Mouse (Mus musculus) midbrain, embryonic 16.5 days (tissue): ENCODE data around the gene Btn2a2. TPM values are rescaled to one million over a fixed set of nuclear protein-coding genes. Genes with fewer than 3 reads are reported as not detected.
A peak's percentile ranks its signal among the peaks of the same experiment; 100 is the strongest.

Source experiments
- ATAC-seq: fragments of 200-750 bp; cut with Nextera tagmentation; 2 replicates; pipeline ENCODE4 v1.8.0; 2017; ENCODE audit warnings: moderate TSS enrichment
- H3K27ac ChIP-seq: fragments of 300-500 bp; sonication (generic); 2 replicates; pipeline ENCODE4 v1.5.1; 2014; ENCODE audit warnings: mild to moderate bottlenecking, low read length, mixed read lengths
- H3K27me3 ChIP-seq: fragments of 300-500 bp; sonication (generic); 2 replicates; pipeline ENCODE4 v1.6.1; 2014; ENCODE audit warnings: low read depth, low read length, mixed read lengths; ENCODE audit not compliant: control insufficient read depth, insufficient read depth
- H3K36me3 ChIP-seq: fragments of 300-500 bp; sonication (generic); 2 replicates; pipeline ENCODE4 v1.6.1; 2014; ENCODE audit warnings: mild to moderate bottlenecking, low read length, moderate library complexity, mixed read lengths; ENCODE audit not compliant: control insufficient read depth, insufficient read depth
- H3K4me1 ChIP-seq: fragments of 300-500 bp; sonication (generic); 2 replicates; pipeline ENCODE4 v1.6.1; 2014; ENCODE audit warnings: mild to moderate bottlenecking, low read length, mixed read lengths; ENCODE audit not compliant: control insufficient read depth, insufficient read depth
- H3K4me2 ChIP-seq: fragments of 300-500 bp; sonication (generic); 2 replicates; pipeline ENCODE4 v1.6.1; 2014; ENCODE audit warnings: mild to moderate bottlenecking, low read length, mixed read lengths
- H3K4me3 ChIP-seq: fragments of 300-500 bp; sonication (generic); 2 replicates; pipeline ENCODE4 v1.5.1; 2014; ENCODE audit warnings: low read depth, mild to moderate bottlenecking, low read length, moderate library complexity, mixed read lengths
- H3K9ac ChIP-seq: fragments of 300-500 bp; sonication (generic); 2 replicates; pipeline ENCODE4 v1.6.1; 2014; ENCODE audit warnings: low read depth, low read length, mixed read lengths
- H3K9me3 ChIP-seq: fragments of 300-500 bp; sonication (generic); replicated peaks from 2 replicates; pipeline ENCODE4 v1.6.1; 2014; ENCODE audit warnings: mild to moderate bottlenecking, low read length, mixed read lengths; ENCODE audit not compliant: control insufficient read depth, poor library complexity, severe bottlenecking
- WGBS: fragments of 180-500 bp; shearing (Covaris S2); extraction: QIAGEN DNeasy Blood & Tissue Kit; methylation state at CpG from one replicate; pipeline ENCODE4 v1.1.7; 2014; 5-methylcytosine and 5-hydroxymethylcytosine counted together
- polyA plus RNA-seq: library from polyadenylated mRNA; unstranded; fragments of >200 nt; fragmentation: Nextera tagmentation; extraction: Ambion mirVana; gene quantifications from 2 replicates; pipeline ENCODE4 v1.2.1, GENCODE M21; 2015

Gene Btn2a2
- polyA plus RNA-seq, 1 experiment from 2014 or later, result not detected

GRCm38 (mm10) chr13:23523976-23524375 is 35.3 kb upstream of the Btn2a2 start:
- WGBS, result 55% methylated on average over 5 of the region's 5 CpGs
- Histone ChIP-seq H3K9ac (no peak overlapping the region), H3K4me1 (peaks cover 13% of the 10 kb centered on the region), H3K27ac (no peak overlapping the region), H3K27me3 (no peaks in the 10 kb centered on the region), H3K36me3 (no peaks in the 10 kb centered on the region), H3K4me3 (no peak overlapping the region), H3K4me2 (no peak overlapping the region), H3K9me3 (no peaks in the 10 kb centered on the region)
- no peak for ATAC-seq

GRCm38 (mm10) chr13:23521703-23522102 is 33.0 kb upstream of the Btn2a2 start:
- Histone ChIP-seq H3K27ac (no peak overlapping the region), H3K9ac (no peak overlapping the region), H3K27me3 (no peaks in the 10 kb centered on the region), H3K4me2 (peak overlapping the region; percentile 34), H3K36me3 (no peaks in the 10 kb centered on the region), H3K9me3 (no peaks in the 10 kb centered on the region), H3K4me1 (peaks cover 12% of the 10 kb centered on the region; the same call in 1 of the 2 replicates), H3K4me3 (peak overlapping the region; percentile 7; the same call in 1 of the 2 replicates)
- WGBS, result under 1% methylated on average over 14 of the region's 14 CpGs
- ATAC-seq, result no peak

GRCm38 (mm10) chr13:23519416-23519815 is 30.8 kb upstream of the Btn2a2 start:
- Histone ChIP-seq H3K4me2 (peak overlapping the region; percentile 75), H3K9me3 (no peaks in the 10 kb centered on the region), H3K27ac (peak overlapping the region; percentile 50; the same call in 1 of the 2 replicates), H3K4me1 (peaks cover 10% of the 10 kb centered on the region; the same call in 1 of the 2 replicates), H3K4me3 (peak overlapping the region; percentile 43), H3K36me3 (no peaks in the 10 kb centered on the region), H3K9ac (no peak overlapping the region), H3K27me3 (no peaks in the 10 kb centered on the region)
- peak; percentile 15; the same call in 1 of the 2 replicates for ATAC-seq
- under 1% methylated on average over 10 of the region's 10 CpGs for WGBS

GRCm38 (mm10) chr13:23518885-23519284 is 30.2 kb upstream of the Btn2a2 start:
- Histone ChIP-seq H3K9me3 (no peaks in the 10 kb centered on the region), H3K4me1 (peaks cover 10% of the 10 kb centered on the region; the same call in 1 of the 2 replicates), H3K9ac (0 out of 2 replicates have a peak overlapping the region, but pooled peaks have one; percentile 14), H3K36me3 (no peaks in the 10 kb centered on the region), H3K27me3 (no peaks in the 10 kb centered on the region), H3K4me2 (peak overlapping the region; percentile 75), H3K4me3 (peak overlapping the region; percentile 43), H3K27ac (peak overlapping the region; percentile 50; the same call in 1 of the 2 replicates)
- ATAC-seq, result peak; percentile 40; the same call in 1 of the 2 replicates
- WGBS, result 0% methylated on average over 6 of the region's 6 CpGs

GRCm38 (mm10) chr13:23518295-23518603 is 29.6 kb upstream of the Btn2a2 start:
- Histone ChIP-seq H3K4me1 (peaks cover 10% of the 10 kb centered on the region; the same call in 1 of the 2 replicates), H3K9ac (no peak overlapping the region), H3K4me3 (peak overlapping the region; percentile 51), H3K27me3 (no peaks in the 10 kb centered on the region), H3K9me3 (no peaks in the 10 kb centered on the region), H3K27ac (no peak overlapping the region), H3K36me3 (no peaks in the 10 kb centered on the region), H3K4me2 (peak overlapping the region; percentile 85)
- WGBS, result under 1% methylated on average over 6 of the region's 6 CpGs
- no peak for ATAC-seq

- WGBS, result under 1% methylated on average over 27 of the region's 27 CpGs
- Histone ChIP-seq H3K27ac (peak overlapping the region; percentile 47; the same call in 1 of the 2 replicates), H3K9me3 (no peaks in the 10 kb centered on the region), H3K4me2 (peak overlapping the region; percentile 85), H3K4me3 (peak overlapping the region; percentile 51), H3K9ac (no peak overlapping the region), H3K36me3 (no peaks in the 10 kb centered on the region), H3K4me1 (peaks cover 10% of the 10 kb centered on the region; the same call in 1 of the 2 replicates), H3K27me3 (no peaks in the 10 kb centered on the region)
- peak; percentile 90 for ATAC-seq
These were observed 29.1 kb upstream of the Btn2a2 start for GRCm38 (mm10) chr13:23517603-23518294.

GRCm38 (mm10) chr13:23516822-23517602 is 28.4 kb upstream of the Btn2a2 start:
- H3K4me1 ChIP-seq, result peaks cover 9% of the 10 kb centered on the region; the same call in 1 of the 2 replicates
- H3K4me2 ChIP-seq, result peak overlapping the region; percentile 85
- under 1% methylated on average over 19 of the region's 19 CpGs for WGBS
- H3K9me3 ChIP-seq, result no peaks in the 10 kb centered on the region
- no peaks in the 10 kb centered on the region for H3K27me3 ChIP-seq
- H3K27ac ChIP-seq, result peak overlapping the region; percentile 42; the same call in 1 of the 2 replicates
- peak overlapping the region; percentile 51 for H3K4me3 ChIP-seq
- 0 out of 2 replicates have a peak overlapping the region, but pooled peaks have one; percentile 48 for H3K9ac ChIP-seq
- H3K36me3 ChIP-seq, result no peaks in the 10 kb centered on the region
- ATAC-seq, result peak; percentile 74

GRCm38 (mm10) chr13:23515826-23516620 is 27.4 kb upstream of the Btn2a2 start:
- H3K27ac ChIP-seq, result no peak overlapping the region
- peak overlapping the region; percentile 67 for H3K4me2 ChIP-seq
- peak overlapping the region; percentile 51 for H3K4me3 ChIP-seq
- peak overlapping the region; percentile 51; the same call in 1 of the 2 replicates for H3K9ac ChIP-seq
- H3K9me3 ChIP-seq, result no peaks in the 10 kb centered on the region
- no peak for ATAC-seq
- H3K27me3 ChIP-seq, result no peaks in the 10 kb centered on the region
- 56% methylated on average over 15 of the region's 15 CpGs for WGBS
- peaks cover 7% of the 10 kb centered on the region; the same call in 1 of the 2 replicates for H3K4me1 ChIP-seq
- no peaks in the 10 kb centered on the region for H3K36me3 ChIP-seq
